Mouse (Mus musculus) neural tube, embryonic 12.5 days (tissue): ENCODE measurements around the gene Stx4a. TPM values are rescaled to one million over a fixed set of nuclear protein-coding genes. Genes with fewer than 3 reads are reported as not detected.
A peak's percentile ranks its signal among the peaks of the same experiment; 100 is the strongest.
"Not testable (repeated sequence)": the region's sequence is repeated elsewhere in the genome, so short reads cannot be mapped to it uniquely, and the experiment has no call there.

Source experiments
- ATAC-seq: fragments of 200-750 bp; cut with Nextera tagmentation; 2 replicates; pipeline ENCODE4 v1.8.0; 2017; ENCODE audit warnings: low read depth, mild to moderate bottlenecking, moderate TSS enrichment, moderate library complexity; ENCODE audit not compliant: low FRiP score
- H3K27ac ChIP-seq: fragments of 300-500 bp; sonication (generic); 2 replicates; pipeline ENCODE4 v1.5.1; 2016
- H3K27me3 ChIP-seq: fragments of 300-500 bp; sonication (generic); replicated peaks from 2 replicates; pipeline ENCODE4 v1.6.1; 2016; ENCODE audit warnings: mild to moderate bottlenecking
- H3K36me3 ChIP-seq: fragments of 300-500 bp; sonication (generic); 2 replicates; pipeline ENCODE4 v1.6.1; 2016; ENCODE audit warnings: mild to moderate bottlenecking
- H3K4me1 ChIP-seq: fragments of 300-500 bp; sonication (generic); 2 replicates; pipeline ENCODE4 v1.6.1; 2016
- H3K4me2 ChIP-seq: fragments of 300-500 bp; sonication (generic); replicated peaks from 2 replicates; pipeline ENCODE4 v1.6.1; 2016; ENCODE audit warnings: mild to moderate bottlenecking
- H3K4me3 ChIP-seq: fragments of 300-500 bp; sonication (generic); 2 replicates; pipeline ENCODE4 v1.5.1; 2016
- H3K9ac ChIP-seq: fragments of 300-500 bp; sonication (generic); 2 replicates; pipeline ENCODE4 v1.6.1; 2016; ENCODE audit warnings: mild to moderate bottlenecking
- H3K9me3 ChIP-seq: fragments of 300-500 bp; sonication (generic); 2 replicates; pipeline ENCODE4 v1.6.1; 2016; ENCODE audit warnings: mild to moderate bottlenecking
- WGBS: fragments of 180-500 bp; shearing (Covaris S2); methylation state at CpG from one replicate; pipeline ENCODE4 v1.1.7; 2016; 5-methylcytosine and 5-hydroxymethylcytosine counted together
- polyA plus RNA-seq: library from polyadenylated mRNA; unstranded; fragments of >200 nt; fragmentation: Nextera tagmentation; extraction: Ambion mirVana; gene quantifications from 2 replicates; pipeline ENCODE4 v1.2.1, GENCODE M21; 2016

The Stx4a gene
- polyA plus RNA-seq, 1 experiment from 2014 or later = 19.2 TPM

DNA sequence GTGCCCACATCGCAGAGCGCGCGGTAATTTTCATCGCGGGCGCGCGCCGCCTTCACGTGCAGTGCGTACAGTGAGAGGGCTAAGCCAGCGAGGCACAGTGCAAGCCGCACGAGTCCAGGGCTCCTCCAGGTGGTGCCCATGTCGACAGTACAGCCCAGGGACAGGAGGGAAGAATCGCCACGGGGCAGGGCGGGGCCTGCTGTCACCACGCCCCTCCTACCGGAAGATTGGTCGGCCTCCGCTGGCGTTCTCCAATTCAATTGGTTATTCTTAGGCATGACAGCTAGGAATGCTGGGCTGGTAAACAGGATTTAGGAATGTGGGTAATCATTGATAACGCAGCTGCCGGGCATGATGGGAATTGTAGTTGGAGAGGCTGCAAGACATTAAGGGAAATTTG is 71.3 kb downstream of the Stx4a start, which contains the start of the genes Gm21974 and Vkorc1:
Gm21974 (minus strand) TSS at position 13 of the 400 bp plus-strand sequence.
Vkorc1 (minus strand) TSS at position 176 of the 400 bp plus-strand sequence.
- H3K9ac ChIP-seq = peak within 1 kb of the TSS; percentile 61
- peak; percentile 96 for ATAC-seq
- H3K4me2 ChIP-seq = peak within 1 kb of the TSS; percentile 72
- H3K4me1 ChIP-seq = peaks cover 12% of the 10 kb centered on the region
- no peaks in the 10 kb centered on the region for H3K9me3 ChIP-seq
- H3K27ac ChIP-seq = peak within 1 kb of the TSS; percentile 16; the same call in 1 of the 2 replicates
- WGBS = under 1% methylated on average over 26 of the region's 26 CpGs
- H3K4me3 ChIP-seq = peak within 1 kb of the TSS; percentile 56
- H3K36me3 ChIP-seq = peaks cover 20% of the 10 kb centered on the region; the same call in 1 of the 2 replicates
- no peaks in the 10 kb centered on the region for H3K27me3 ChIP-seq

DNA sequence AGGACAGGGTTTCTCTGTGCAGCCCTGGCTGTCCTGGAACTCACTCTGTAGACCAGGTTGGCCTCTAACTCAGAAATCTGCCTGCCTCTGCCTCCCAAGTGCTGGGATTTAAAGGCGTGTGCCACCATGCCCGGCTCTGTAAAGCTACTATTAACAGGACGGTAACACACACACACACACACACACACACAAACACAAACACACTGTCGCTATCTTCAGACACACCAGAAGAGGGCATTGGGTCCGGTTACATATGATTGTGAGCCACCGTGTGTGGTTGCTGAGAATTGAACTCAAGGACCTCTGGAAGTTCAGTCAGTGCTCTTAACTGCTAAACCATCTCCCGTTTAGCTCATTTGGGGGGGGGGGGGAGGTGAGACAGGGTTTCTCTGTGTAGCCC is 71.8 kb downstream of the Stx4a start:
- H3K4me3 ChIP-seq = peak overlapping the region; percentile 56; the same call in 1 of the 2 replicates
- peak overlapping the region; percentile 72 for H3K4me2 ChIP-seq
- peaks cover 15% of the 10 kb centered on the region; the same call in 1 of the 2 replicates for H3K36me3 ChIP-seq
- not testable (repeated sequence) for H3K27me3 ChIP-seq, H3K9ac ChIP-seq, H3K9me3 ChIP-seq, H3K27ac ChIP-seq
- WGBS = 66% methylated on average over 7 of the region's 7 CpGs
- peak; percentile 48; the same call in 1 of the 2 replicates for ATAC-seq
- H3K4me1 ChIP-seq = peaks cover 12% of the 10 kb centered on the region

DNA sequence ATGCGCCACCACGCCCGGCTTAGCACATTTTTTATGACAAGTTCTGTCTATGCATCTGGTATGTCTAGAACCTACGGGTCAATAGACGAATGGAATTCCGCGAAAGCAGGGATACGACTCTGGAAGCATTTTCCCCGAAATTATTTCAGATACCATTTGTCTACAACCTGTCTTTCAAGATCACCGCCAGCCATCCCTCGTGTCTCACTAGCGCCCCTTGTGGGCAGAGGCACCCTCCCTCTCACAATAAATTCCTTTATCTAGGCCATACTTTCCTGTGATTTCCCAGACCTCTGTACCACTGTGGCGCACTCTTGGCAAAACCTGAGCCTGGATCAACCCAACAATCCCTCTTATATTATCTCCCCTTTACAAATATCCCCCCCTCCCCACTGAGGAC is 72.3 kb downstream of the Stx4a start:
- no peak overlapping the region for H3K4me2 ChIP-seq
- H3K9me3 ChIP-seq = no peaks in the 10 kb centered on the region
- no peak overlapping the region for H3K4me3 ChIP-seq
- no peak overlapping the region for H3K9ac ChIP-seq
- ATAC-seq = no peak
- H3K27ac ChIP-seq = no peak overlapping the region
- H3K4me1 ChIP-seq = peaks cover 12% of the 10 kb centered on the region
- 60% methylated on average over 13 of the region's 13 CpGs for WGBS
- peaks cover 14% of the 10 kb centered on the region; the same call in 1 of the 2 replicates for H3K36me3 ChIP-seq
- no peaks in the 10 kb centered on the region for H3K27me3 ChIP-seq

DNA sequence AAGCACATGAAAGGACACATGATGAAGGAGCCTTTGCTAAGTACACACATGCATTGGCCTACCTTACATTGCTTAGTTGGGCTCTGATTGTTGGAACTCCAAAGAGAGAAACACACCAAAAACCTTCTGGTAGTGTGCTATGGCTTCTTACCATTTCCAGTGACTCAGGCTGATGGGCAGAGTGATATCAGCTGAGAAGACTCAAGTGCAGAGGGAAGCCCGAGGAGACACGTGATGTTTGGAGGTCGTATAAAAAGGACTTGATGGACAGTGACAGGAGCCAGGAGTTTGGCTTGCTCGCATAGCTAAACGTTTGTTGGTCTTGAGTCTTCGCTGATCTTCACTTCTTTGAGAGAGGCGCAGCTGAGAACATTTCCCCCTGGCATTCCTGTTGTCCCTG is 73.4 kb downstream of the Stx4a start:
- no peak overlapping the region for H3K27ac ChIP-seq
- no peaks in the 10 kb centered on the region for H3K9me3 ChIP-seq
- whole genome bisulfite sequencing = 91% methylated on average over 7 of the region's 7 CpGs
- no peak overlapping the region for H3K4me2 ChIP-seq
- H3K4me3 ChIP-seq = no peak overlapping the region
- peaks cover 9% of the 10 kb centered on the region; the same call in 1 of the 2 replicates for H3K36me3 ChIP-seq
- no peaks in the 10 kb centered on the region for H3K27me3 ChIP-seq
- no peak for ATAC-seq
- H3K9ac ChIP-seq = no peak overlapping the region
- peaks cover 12% of the 10 kb centered on the region for H3K4me1 ChIP-seq

DNA sequence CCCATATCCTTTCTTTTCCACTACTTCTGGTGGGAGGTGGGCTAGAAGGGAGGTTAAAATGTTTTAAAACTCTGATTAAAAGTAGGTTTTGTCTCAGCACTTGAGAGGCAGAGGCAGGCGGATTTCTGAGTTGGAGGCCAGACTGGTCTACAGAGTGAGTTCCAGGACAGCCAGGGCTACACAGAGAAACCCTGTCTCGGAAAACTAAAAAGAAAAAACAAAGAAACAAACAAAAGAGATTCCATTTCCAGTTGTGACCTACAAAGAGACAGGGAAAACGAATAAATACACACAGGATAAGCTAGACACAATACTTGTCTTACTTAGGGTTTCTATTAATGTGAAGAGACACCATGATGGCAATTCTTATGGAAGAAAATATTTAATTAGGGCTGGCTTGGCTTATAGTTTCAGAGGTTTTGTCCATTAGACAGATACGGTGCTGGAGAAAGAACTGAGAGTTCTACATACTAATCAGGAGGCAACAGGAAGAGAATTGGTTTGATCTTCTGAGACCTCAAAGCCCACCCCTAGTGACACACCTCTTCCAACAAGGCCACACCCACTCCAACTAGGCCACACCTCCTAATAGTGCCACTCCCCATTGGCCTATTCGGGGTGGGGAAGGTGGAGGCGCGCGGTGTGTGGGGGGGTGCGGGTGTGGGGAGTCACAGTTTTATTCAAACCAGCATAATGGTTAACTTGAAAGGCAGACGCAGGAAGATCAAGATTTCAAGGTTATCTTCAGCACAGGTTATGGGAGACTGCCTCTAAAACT is 74.3 kb downstream of the Stx4a start:
- Histone ChIP-seq H3K9me3 (no peaks in the 10 kb centered on the region), H3K9ac (no peak overlapping the region), H3K4me3 (no peak overlapping the region), H3K27ac (no peak overlapping the region), H3K27me3 (no peaks in the 10 kb centered on the region), H3K4me2 (no peak overlapping the region), H3K36me3 (0 out of 2 replicates have a peak, but pooled peaks cover under 1% of the 10 kb centered on the region), H3K4me1 (peaks cover 12% of the 10 kb centered on the region)
- no peak for ATAC-seq
- WGBS = 45% methylated on average over 10 of the region's 10 CpGs

Other genes starting within 250 kb of the Stx4a start
- 14.0 and 14.1 TPM in 2 replicates for gene Ccdc189, start 235.7 kb upstream of the Stx4a start, polyA plus RNA-seq
- 54.1 and 61.2 TPM in 2 replicates for gene Rnf40, start 235.5 kb upstream of the Stx4a start, polyA plus RNA-seq
- 31.8 and 35.3 TPM in 2 replicates for gene Zfp629, start 208.5 kb upstream of the Stx4a start, polyA plus RNA-seq
- gene Bcl7c, start 115.4 kb upstream of the Stx4a start, polyA plus RNA-seq = 71.1 and 74.7 TPM in 2 replicates
- 5.8 TPM in 2 replicates for gene Ctf1, start 111.6 kb upstream of the Stx4a start, polyA plus RNA-seq
- 0.22 and 0.28 TPM in 2 replicates for gene Ctf2, start 92.1 kb upstream of the Stx4a start, polyA plus RNA-seq
- gene Fbxl19, start 79.8 kb upstream of the Stx4a start, polyA plus RNA-seq = 10.2 and 13.0 TPM in 2 replicates
- 7.9 and 9.9 TPM in 2 replicates for gene Orai3, start 54.5 kb upstream of the Stx4a start, polyA plus RNA-seq
- gene Setd1a, start 47.6 kb upstream of the Stx4a start, polyA plus RNA-seq = 20.3 and 22.5 TPM in 2 replicates
- gene Gm49388, start 38.7 kb upstream of the Stx4a start, polyA plus RNA-seq = not detected in 2 replicates
- gene Hsd3b7, start 23.7 kb upstream of the Stx4a start, polyA plus RNA-seq = 7.8 and 9.0 TPM in 2 replicates
- 19.0 and 19.2 TPM in 2 replicates for gene Stx1b, start 255 bp downstream of the Stx4a start, polyA plus RNA-seq
- 18.1 and 19.5 TPM in 2 replicates for gene Zfp646, start 51.9 kb downstream of the Stx4a start, polyA plus RNA-seq
- 34.7 and 38.9 TPM in 2 replicates for gene Zfp668, start 52.5 kb downstream of the Stx4a start, polyA plus RNA-seq
- gene Prss53, start 66.7 kb downstream of the Stx4a start, polyA plus RNA-seq = 0.98 and 1.1 TPM in 2 replicates
- not detected in 2 replicates for gene Gm21974, start 71.2 kb downstream of the Stx4a start, polyA plus RNA-seq
- 55.2 and 57.5 TPM in 2 replicates for gene Vkorc1, start 71.3 kb downstream of the Stx4a start, polyA plus RNA-seq
- gene Bckdk, start 79.8 kb downstream of the Stx4a start, polyA plus RNA-seq = 74.1 and 79.1 TPM in 2 replicates
- gene Kat8, start 88.2 kb downstream of the Stx4a start, polyA plus RNA-seq = 50.9 and 51.0 TPM in 2 replicates
- gene Prss8, start 105.8 kb downstream of the Stx4a start, polyA plus RNA-seq = 0.58 and 1.1 TPM in 2 replicates
- 9.2 and 12.2 TPM in 2 replicates for gene Prss36, start 122.4 kb downstream of the Stx4a start, polyA plus RNA-seq
- gene Fus, start 143.2 kb downstream of the Stx4a start, polyA plus RNA-seq = 481 and 511 TPM in 2 replicates
- 6.5 and 6.9 TPM in 2 replicates for gene Pycard, start 169.6 kb downstream of the Stx4a start, polyA plus RNA-seq
- gene Trim72, start 179.7 kb downstream of the Stx4a start, polyA plus RNA-seq = 0.23 TPM in 1 of 2 replicates, not detected in the other
- 0.91 and 1.1 TPM in 2 replicates for gene Itgam, start 238.3 kb downstream of the Stx4a start, polyA plus RNA-seq
- gene Gm49368, start 238.4 kb downstream of the Stx4a start, polyA plus RNA-seq = not detected in 2 replicates